Mouse (Mus musculus) limb, embryonic 13.5 days (tissue): ENCODE data around the gene Zfp9. TPM values are rescaled to one million over a fixed set of nuclear protein-coding genes. Genes with fewer than 3 reads are reported as not detected.
A peak's percentile ranks its signal among the peaks of the same experiment; 100 is the strongest.

Experiments used
- ATAC-seq: fragments of 200-750 bp; cut with Nextera tagmentation; 2 replicates; pipeline ENCODE4 v1.8.0; 2017; ENCODE audit warnings: low read depth, moderate number of reproducible peaks, moderate TSS enrichment; ENCODE audit not compliant: low FRiP score
- H3K27ac ChIP-seq: fragments of 300-500 bp; sonication (generic); 2 replicates; pipeline ENCODE4 v1.5.1; 2015; ENCODE audit warnings: inconsistent platforms, mild to moderate bottlenecking, moderate library complexity
- H3K27me3 ChIP-seq: fragments of 300-500 bp; sonication (generic); 2 replicates; pipeline ENCODE4 v1.6.1; 2015; ENCODE audit warnings: mild to moderate bottlenecking, inconsistent platforms
- H3K36me3 ChIP-seq: fragments of 300-500 bp; sonication (generic); 2 replicates; pipeline ENCODE4 v1.6.1; 2015; ENCODE audit warnings: inconsistent platforms, mild to moderate bottlenecking, moderate library complexity
- H3K4me1 ChIP-seq: fragments of 300-500 bp; sonication (generic); 2 replicates; pipeline ENCODE4 v1.6.1; 2015; ENCODE audit warnings: inconsistent platforms
- H3K4me2 ChIP-seq: fragments of 300-500 bp; sonication (generic); replicated peaks from 2 replicates; pipeline ENCODE4 v1.6.1; 2015; ENCODE audit warnings: inconsistent platforms, mild to moderate bottlenecking, moderate library complexity
- H3K4me3 ChIP-seq: fragments of 300-500 bp; sonication (generic); 2 replicates; pipeline ENCODE4 v1.5.1; 2015; ENCODE audit warnings: moderate library complexity, mild to moderate bottlenecking, inconsistent platforms
- H3K9ac ChIP-seq: fragments of 300-500 bp; sonication (generic); 2 replicates; pipeline ENCODE4 v1.6.1; 2015; ENCODE audit warnings: mild to moderate bottlenecking, inconsistent platforms
- H3K9me3 ChIP-seq: fragments of 300-500 bp; sonication (generic); 2 replicates; pipeline ENCODE4 v1.6.1; 2016; ENCODE audit warnings: inconsistent platforms
- WGBS: fragments of 180-500 bp; shearing (Covaris S2); methylation state at CpG from one replicate; pipeline ENCODE4 v1.1.7; 2015; 5-methylcytosine and 5-hydroxymethylcytosine counted together
- microRNA-seq: library from miRNA; unstranded; fragments of <30 nt; microRNA quantifications from one replicate; pipeline ENCODE4, GENCODE M21; 2016
- polyA plus RNA-seq: library from polyadenylated mRNA; unstranded; fragments of >200 nt; fragmentation: Nextera tagmentation; extraction: Ambion mirVana; gene quantifications from 2 replicates; pipeline ENCODE4 v1.2.1, GENCODE M21; 2015

Gene Zfp9
- polyA plus RNA-seq, 1 experiment from 2014 or later = 19.1 TPM

DNA sequence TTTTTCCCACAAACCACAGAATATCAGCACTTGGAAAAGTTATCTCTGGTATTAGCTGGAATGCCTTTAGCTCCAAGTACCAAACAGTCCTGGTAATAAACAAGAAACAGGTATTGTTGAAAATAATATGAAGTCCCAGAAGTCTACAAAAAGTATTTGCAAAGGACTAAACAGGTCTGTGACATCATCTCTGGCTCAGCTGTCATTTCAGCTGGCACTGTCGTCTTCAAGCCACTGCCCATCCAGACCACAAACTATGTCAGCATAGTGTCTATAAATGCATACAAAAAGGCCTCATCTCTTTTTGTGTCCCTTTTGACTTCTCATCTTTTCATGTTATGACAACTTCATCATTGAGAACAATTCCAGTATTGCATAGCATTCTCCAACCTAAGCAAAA lies 52.5 kb downstream of the Zfp9 start:
- WGBS = 89% methylated on average over 1 of the region's 1 CpGs
- H3K9ac ChIP-seq = no peak overlapping the region
- H3K36me3 ChIP-seq = peaks cover 46% of the 10 kb centered on the region
- ATAC-seq = no peak
- peaks cover 16% of the 10 kb centered on the region for H3K9me3 ChIP-seq
- no peaks in the 10 kb centered on the region for H3K4me1 ChIP-seq
- no peaks in the 10 kb centered on the region for H3K27me3 ChIP-seq
- H3K4me2 ChIP-seq = no peak overlapping the region
- no peak overlapping the region for H3K4me3 ChIP-seq
- H3K27ac ChIP-seq = no peak overlapping the region

DNA sequence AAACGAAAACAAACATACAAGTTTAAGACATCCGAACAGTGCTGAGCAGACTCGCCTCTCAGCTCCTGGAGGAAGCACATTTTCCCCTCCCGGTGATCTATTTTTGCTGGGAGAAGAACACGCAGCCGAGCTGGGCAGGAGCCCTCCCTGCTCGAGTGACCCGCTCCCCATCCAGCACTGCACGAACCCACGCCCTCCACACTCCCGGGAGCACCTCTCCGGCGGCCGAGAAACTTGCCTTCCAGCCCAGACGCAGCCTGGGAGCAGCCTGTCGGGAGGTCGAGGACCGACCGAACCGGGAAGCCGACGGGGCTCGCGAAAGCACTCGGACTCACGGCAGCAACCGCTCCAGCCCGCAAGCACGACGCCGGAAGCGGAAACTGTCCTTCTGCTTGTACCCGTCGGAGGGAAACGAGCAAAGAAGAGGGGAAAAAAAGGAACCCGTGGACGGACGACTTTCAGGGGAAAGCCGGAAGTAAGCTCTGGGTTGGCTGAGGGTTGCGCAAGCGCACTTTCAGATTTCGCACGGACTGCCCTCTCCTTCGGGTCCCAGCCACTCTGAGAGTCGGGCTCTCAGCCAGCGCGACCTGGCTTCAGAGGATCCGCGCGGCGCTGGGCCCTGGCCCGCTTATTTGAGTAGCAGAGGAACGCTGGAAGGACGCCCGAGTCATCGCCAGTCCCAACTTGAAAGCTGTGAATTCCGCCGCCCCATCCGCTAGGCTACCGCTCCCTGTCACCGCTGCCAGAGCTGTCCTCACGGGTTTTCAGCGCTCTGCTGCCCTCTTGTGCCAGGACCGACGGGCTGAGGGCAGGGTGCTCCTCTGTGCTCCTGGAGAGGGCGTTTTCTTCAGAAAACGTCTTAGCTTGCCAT lies 59.8 kb downstream of the Zfp9 start, which contains the start of gene Bms1:
TSS of gene Bms1 (minus strand) at position 425 of the 871 bp plus-strand sequence.
- under 1% methylated on average over 67 of the region's 67 CpGs for whole genome bisulfite sequencing
- peak within 1 kb of the TSS; percentile 63; the same call in 1 of the 2 replicates for H3K27ac ChIP-seq
- ATAC-seq = peak; percentile 98

More for the DNA sequence above, 59.8 kb downstream of the Zfp9 start, which contains the start of gene Bms1:
- peak within 1 kb of the TSS; percentile 92 for H3K9ac ChIP-seq
- H3K4me2 ChIP-seq = peak within 1 kb of the TSS; percentile 74
- peaks cover 12% of the 10 kb centered on the region for H3K4me1 ChIP-seq
- no peaks in the 10 kb centered on the region for H3K27me3 ChIP-seq
- no peaks in the 10 kb centered on the region for H3K9me3 ChIP-seq
- peaks cover 27% of the 10 kb centered on the region for H3K36me3 ChIP-seq
- H3K4me3 ChIP-seq = peak within 1 kb of the TSS; percentile 96

Small RNA genes within 50 kb of the gene (microRNA-seq; reads per million reads assigned to microRNA genes)
- gene Gm25953 = not detected

Other genes starting within 250 kb of the Zfp9 start
- gene Bms1, start 59.8 kb downstream of the Zfp9 start, polyA plus RNA-seq = 37.4 and 42.4 TPM in 2 replicates
- gene Zfp248, start 23.8 kb downstream of the Zfp9 start, polyA plus RNA-seq = 12.8 and 14.7 TPM in 2 replicates
- gene Ankrd26, start 82.9 kb upstream of the Zfp9 start, polyA plus RNA-seq = 16.4 and 16.8 TPM in 2 replicates